Mouse (Mus musculus): ENCODE measurements around the gene Il18rap.

- no peak for TF ChIP-seq POLR2A (IDR thresholded peaks at IDR 0.05; ENCODE audit: borderline replicate concordance, insufficient read depth, low read length)
- TF ChIP-seq CTCF (IDR thresholded peaks at IDR 0.05; ENCODE audit: borderline replicate concordance, insufficient read depth, low read depth, low read length): no peak
Observed at GRCm38 (mm10) chr1:40537577-40537976, 22.4 kb downstream of the Il18rap start.

Measured in cerebellum, adult 2 months (tissue).